Mouse (Mus musculus): Measurements from ENCODE around the gene Hap1.
"Not testable (repeated sequence)": the region's sequence is repeated elsewhere in the genome, so short reads cannot be mapped to it uniquely, and the experiment has no call there.

Gene Hap1

GRCm38 (mm10) chr11:100389931-100390445, 34.1 kb upstream of the Hap1 start:
- no peak for DNase-seq (ENCODE audit: low read depth, low spot score)

- no peak for DNase-seq (ENCODE audit: low read depth, low spot score)
Observed at GRCm38 (mm10) chr11:100388588-100388987, 32.7 kb upstream of the Hap1 start.

DNA sequence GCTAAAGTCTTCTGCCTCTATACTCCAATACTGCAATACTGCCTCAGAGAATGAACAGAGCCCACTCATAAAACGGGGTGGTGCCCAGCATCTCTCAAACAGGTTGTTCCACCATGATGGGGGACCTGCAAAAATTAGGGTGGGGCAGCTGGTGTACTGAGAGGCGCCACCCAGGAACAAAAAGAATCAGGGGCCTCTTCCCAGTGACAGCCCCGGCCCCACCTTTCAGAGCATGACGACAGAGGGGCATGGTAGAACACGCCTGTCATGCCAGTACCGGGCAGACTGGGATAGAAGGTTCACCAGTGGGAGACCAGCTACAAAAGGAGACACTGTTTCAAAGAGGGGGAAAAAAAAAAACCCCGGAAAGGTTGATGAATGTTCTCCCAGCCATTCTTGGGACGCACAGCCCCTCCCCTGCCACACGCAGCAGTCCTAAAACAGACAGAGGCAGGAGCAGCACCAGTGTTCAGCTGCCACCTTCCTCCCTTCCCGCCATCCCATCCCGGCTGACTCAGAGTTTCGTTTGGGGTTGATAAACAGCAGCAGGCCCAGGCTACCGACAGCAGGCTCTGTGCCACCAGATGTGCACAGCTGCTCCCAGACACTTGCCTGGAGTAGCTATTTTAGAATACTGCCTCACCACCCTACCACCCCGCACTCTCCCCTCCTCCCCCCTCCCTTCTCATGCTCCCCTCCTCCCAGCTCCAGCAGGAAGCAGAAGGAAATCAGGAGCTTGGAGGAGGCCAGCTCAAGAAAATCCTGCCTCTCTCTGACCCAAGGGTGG, 31.9 kb upstream of the Hap1 start:
- no peak for DNase-seq (ENCODE audit: low read depth, low spot score)

DNA sequence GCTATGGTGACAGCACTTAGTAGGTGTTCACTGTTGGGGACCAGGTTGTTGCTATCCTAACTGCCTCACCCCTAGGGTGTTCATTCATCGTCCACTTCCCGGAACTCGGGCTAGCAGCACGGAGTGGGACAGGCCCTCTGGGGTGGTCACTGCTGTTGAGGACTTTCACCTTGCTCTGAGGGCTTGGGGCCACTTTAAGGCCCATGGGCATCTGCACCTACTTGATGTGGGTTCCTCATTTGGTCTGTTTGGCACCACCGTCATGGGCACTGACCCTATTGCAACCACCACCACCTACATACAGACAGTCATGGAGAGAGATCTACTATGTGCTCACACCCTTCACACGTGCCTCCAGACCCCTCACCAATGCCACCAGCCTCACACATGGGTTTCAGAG, 31.2 kb upstream of the Hap1 start:
- no peak for DNase-seq (ENCODE audit: low read depth, low spot score)

DNA sequence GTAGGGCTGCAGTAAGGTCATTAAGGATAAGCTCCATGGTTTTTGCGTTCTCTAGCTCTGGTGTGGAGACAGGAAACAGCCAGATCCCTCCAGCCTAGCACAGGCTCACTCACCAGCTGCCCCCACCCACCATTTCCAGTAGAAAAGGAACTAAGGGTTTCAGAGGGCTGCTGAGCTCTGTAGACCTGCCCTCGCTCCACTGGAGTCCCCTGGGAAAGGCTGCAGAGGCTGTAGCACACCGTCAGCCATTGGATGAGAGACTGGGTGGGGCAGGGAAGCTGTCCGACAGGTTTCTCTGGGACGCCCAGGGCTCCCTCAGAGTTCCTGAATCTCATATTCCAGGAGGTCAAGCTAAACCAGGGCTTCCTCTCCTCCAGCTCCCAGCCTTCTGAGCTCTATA, 30.7 kb upstream of the Hap1 start:
- DNase-seq (ENCODE audit: low read depth, low spot score) = no peak

DNA sequence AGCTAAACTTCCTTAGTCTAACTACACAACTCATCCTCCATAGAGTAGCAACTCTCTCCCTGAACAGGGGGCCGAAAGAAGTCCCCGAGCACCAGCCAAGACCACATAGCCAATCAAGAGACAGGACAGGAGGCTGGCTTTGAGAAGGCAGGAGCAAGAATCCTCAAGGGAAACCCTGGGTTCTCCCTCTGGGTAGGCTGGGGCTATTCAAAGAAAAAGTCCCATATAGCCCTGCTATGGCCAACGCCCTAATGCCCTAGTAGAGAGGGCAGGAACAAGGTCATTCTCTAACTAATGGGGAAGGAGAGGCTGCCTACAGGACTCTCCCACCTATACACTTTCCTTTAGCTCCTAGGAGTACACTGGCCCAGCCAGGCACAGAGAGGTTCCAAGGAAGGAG, 29.1 kb upstream of the Hap1 start:
- DNase-seq (ENCODE audit: low read depth, low spot score) = no peak

DNA sequence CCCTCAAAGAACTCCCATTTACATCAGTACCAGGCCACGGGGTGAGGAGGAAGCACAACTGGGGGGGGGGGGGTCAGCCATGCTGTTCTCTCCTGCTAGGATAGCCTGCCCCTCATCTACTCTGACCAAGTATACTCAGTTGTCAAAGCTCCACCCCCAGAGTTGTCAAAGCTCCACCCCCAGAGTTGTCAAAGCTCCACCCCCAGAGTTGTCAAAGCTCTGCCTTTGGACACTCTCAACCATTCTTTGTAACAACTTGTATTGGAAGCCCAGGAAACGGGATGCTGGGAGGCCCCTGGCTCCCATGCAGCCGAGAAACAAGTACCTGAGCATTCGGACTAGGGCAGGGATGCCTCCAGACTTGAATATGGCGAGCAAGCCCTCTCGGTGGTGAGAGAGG, 26.8 kb upstream of the Hap1 start:
- DNase-seq (ENCODE audit: low read depth, low spot score) = no peak

- no peak for DNase-seq (ENCODE audit: low read depth, low spot score)
Observed at GRCm38 (mm10) chr11:100379311-100379710, 23.4 kb upstream of the Hap1 start.

- no peak for DNase-seq (ENCODE audit: low read depth, low spot score)
Observed at GRCm38 (mm10) chr11:100378446-100378845, 22.5 kb upstream of the Hap1 start.

DNA sequence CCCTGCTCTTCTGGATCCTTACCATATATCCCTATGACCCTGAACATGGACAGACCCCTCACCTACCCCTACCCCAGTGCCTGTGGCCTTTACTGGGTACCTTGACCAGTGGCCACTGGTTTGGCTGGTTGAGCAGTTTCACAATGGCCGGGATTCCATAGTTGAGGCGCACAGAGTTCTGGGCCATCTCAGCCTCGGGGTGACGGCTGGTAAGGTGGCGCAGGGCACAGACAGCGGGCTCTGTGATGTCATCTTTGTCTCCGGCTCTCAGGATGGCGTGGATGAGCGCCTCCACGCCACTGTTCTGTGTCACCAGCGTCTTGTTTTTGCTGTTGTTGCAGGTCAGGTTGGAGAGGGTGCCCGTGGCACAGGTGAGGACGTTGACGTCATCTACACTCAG, 22.1 kb upstream of the Hap1 start:
- DNase-seq (ENCODE audit: low read depth, low spot score) = no peak

- no peak for DNase-seq (ENCODE audit: low read depth, low spot score)
Observed at GRCm38 (mm10) chr11:100376746-100377389, 20.9 kb upstream of the Hap1 start.

DNA sequence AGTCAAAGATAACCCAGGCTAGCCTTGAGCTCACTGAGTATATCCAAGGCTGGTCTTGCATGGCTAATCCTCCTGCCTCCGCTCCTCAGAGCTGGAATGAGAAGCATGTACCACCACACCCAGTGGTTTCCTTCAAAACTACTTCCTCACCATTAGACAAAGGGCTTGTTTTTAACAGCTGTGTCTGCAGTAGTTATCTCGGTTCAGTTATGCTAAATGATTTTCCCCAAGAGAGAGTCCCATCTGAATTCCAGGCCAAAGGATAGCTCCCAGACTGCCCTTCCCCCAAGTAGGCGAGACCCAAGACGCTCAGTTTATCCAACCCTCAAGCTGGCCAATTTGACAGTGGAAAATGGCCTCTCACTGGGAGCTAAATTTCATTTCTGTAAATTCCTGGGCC, 20.1 kb upstream of the Hap1 start:
- DNase-seq (ENCODE audit: low read depth, low spot score) = no peak

GRCm38 (mm10) chr11:100375127-100375526, 19.2 kb upstream of the Hap1 start:
- no peak for DNase-seq (ENCODE audit: low read depth, low spot score)

GRCm38 (mm10) chr11:100371981-100372558, 16.1 kb upstream of the Hap1 start:
- DNase-seq (ENCODE audit: low read depth, low spot score) = peak; percentile 21

DNA sequence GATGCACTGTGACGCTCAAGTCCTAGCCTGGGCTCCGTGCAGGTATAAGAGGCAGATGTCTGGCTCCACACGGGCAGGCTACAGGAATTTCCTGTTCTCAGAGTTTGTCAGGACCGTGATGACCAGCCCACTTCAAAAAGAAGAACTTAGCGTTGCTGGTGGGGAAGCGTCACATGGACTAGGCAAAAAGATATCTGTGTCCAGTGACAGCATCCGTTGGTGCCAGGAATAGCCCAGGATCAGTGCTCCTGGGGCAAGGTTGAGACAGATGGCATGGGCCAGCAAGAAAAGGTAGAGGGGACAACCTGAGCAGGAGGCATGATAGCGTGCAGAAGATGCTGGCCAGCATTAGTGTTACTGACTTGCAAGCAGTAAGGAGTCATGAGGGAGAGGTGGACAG, 13.9 kb upstream of the Hap1 start:
- no peak for DNase-seq (ENCODE audit: low read depth, low spot score)

GRCm38 (mm10) chr11:100369145-100369544, 13.2 kb upstream of the Hap1 start:
- DNase-seq (ENCODE audit: low read depth, low spot score) = no peak

DNA sequence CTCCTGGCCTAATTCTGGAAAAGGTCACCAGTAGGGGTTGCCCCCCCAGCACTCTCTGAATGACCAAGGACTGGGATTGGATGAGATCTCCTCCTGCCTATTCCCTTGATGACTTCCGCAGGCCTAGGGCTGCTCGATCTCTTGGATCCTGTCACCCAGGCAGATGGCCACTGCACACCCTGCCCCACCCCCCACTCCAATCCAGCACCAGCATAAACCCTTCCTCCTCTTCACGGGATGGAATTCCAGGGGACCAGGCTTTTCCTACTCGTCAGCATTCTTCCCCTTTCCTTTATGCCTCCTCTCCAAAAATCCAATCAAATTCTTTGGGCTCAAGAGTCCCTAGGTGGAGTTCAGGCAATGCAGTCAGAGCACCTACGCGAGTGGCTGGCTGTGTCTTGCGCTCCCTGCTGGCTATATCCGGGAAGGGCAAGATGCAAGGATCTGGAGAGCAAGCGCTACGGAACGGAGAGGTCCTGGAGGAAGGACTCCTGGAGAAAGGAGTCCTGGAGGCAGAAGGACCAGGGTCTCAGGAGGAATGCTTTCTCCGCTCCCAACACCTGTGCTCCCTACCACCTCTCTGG, 7.1 kb upstream of the Hap1 start:
- peak; percentile 51 for DNase-seq (ENCODE audit: low read depth, low spot score)

- peak; percentile 66 for DNase-seq (ENCODE audit: low read depth, low spot score)
Observed at GRCm38 (mm10) chr11:100362209-100362978, 6.5 kb upstream of the Hap1 start.

DNA sequence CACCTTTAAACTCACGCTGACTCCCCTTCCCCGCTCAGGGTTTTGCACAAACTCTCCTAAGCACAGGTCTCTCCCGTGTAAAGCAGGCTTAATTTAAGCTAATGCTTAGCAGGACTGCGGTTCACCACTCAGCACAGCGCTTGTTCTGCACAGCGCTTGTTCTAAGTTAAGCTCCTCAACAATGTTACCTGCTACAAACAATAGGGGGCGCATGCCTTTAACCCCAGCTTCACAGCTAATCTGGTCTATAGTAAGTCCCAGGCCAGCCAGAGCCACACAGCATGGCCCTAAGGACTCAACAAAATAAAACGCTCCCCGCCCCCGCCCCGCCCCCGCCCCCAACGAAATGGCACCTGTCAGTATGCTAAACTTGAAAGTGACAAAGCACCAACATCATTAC, 5.1 kb upstream of the Hap1 start:
- not testable (repeated sequence) for DNase-seq (ENCODE audit: low read depth, low spot score)

- peak; percentile 21 for DNase-seq (ENCODE audit: low read depth, low spot score)
Observed at GRCm38 (mm10) chr11:100360175-100360574, 4.2 kb upstream of the Hap1 start.

- no peak for DNase-seq (ENCODE audit: low read depth, low spot score)
Observed at GRCm38 (mm10) chr11:100357408-100357807, 1.5 kb upstream of the Hap1 start.

DNA sequence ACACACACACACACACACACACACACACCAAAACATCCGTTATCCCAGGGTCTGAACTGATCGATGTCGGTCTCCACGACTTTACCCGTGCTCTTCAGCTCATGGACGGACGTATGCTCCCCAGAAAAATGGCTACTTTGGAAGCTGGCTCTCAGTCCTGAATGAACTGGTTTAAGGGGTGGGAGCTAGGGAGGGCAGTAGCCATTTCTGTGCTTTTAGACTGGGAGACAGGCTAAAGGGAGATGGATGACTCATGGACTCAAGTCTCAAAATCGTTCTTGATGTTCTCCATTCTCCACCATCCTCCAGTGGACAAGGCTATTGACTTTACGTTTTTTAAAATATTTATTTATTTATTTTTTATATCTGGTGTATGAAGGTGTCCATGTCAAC, 887 bp upstream of the Hap1 start:
- peak; percentile 20 for DNase-seq (ENCODE audit: low read depth, low spot score)
